Mouse (Mus musculus) forebrain, embryonic 13.5 days (tissue): ENCODE measurements at regions not wholly inside any gene's neighbourhood (a gene's known extent, or its start where the extent isn't known, plus 50 kb on each side); places are given as distances from the start of the nearest gene placed in this dataset.

Source experiments
- ATAC-seq: fragments of 200-750 bp; cut with Nextera tagmentation; 2 replicates; pipeline ENCODE4 v1.8.0; 2017
- H3K27ac ChIP-seq: fragments of 300-500 bp; sonication (generic); 2 replicates; pipeline ENCODE4 v1.5.1; 2015; ENCODE audit warnings: inconsistent platforms, mild to moderate bottlenecking, moderate library complexity
- H3K27me3 ChIP-seq: fragments of 300-500 bp; sonication (generic); 2 replicates; pipeline ENCODE4 v1.6.1; 2015; ENCODE audit warnings: mild to moderate bottlenecking, inconsistent platforms
- H3K36me3 ChIP-seq: fragments of 300-500 bp; sonication (generic); 2 replicates; pipeline ENCODE4 v1.6.1; 2015; ENCODE audit warnings: mild to moderate bottlenecking, inconsistent platforms; ENCODE audit not compliant: poor library complexity, severe bottlenecking
- H3K4me1 ChIP-seq: fragments of 300-500 bp; sonication (generic); 2 replicates; pipeline ENCODE4 v1.6.1; 2015; ENCODE audit warnings: inconsistent platforms
- H3K4me2 ChIP-seq: fragments of 300-500 bp; sonication (generic); 2 replicates; pipeline ENCODE4 v1.6.1; 2015; ENCODE audit warnings: inconsistent platforms, mild to moderate bottlenecking, moderate library complexity
- H3K4me3 ChIP-seq: fragments of 300-500 bp; sonication (generic); 2 replicates; pipeline ENCODE4 v1.5.1; 2015; ENCODE audit warnings: mild to moderate bottlenecking, inconsistent platforms
- H3K9ac ChIP-seq: fragments of 300-500 bp; sonication (generic); 2 replicates; pipeline ENCODE4 v1.6.1; 2015; ENCODE audit warnings: mild to moderate bottlenecking, inconsistent platforms
- H3K9me3 ChIP-seq: fragments of 300-500 bp; sonication (generic); replicated peaks from 2 replicates; pipeline ENCODE4 v1.6.1; 2016; ENCODE audit warnings: inconsistent platforms
- WGBS: fragments of 180-500 bp; shearing (Covaris S2); methylation state at CpG from one replicate; pipeline ENCODE4 v1.1.7; 2015; 5-methylcytosine and 5-hydroxymethylcytosine counted together

- H3K27me3 ChIP-seq: no peaks in the 10 kb centered on the region
- no peaks in the 10 kb centered on the region for H3K9me3 ChIP-seq
- H3K9ac ChIP-seq: no peak overlapping the region
- 83% methylated on average over 7 of the region's 7 CpGs for WGBS
- no peak overlapping the region for H3K4me2 ChIP-seq
- no peaks in the 10 kb centered on the region for H3K4me1 ChIP-seq
- no peak for ATAC-seq
- H3K27ac ChIP-seq: no peak overlapping the region
- no peak overlapping the region for H3K4me3 ChIP-seq
- no peaks in the 10 kb centered on the region for H3K36me3 ChIP-seq
These were observed 216.7 kb upstream of the Ercc4 start for GRCm38 (mm10) chr16:12892658-12893305.

GRCm38 (mm10) chr16:12897267-12897666 lies 212.2 kb upstream of the Ercc4 start:
- H3K4me3 ChIP-seq: no peak overlapping the region
- no peak overlapping the region for H3K4me2 ChIP-seq
- no peak for ATAC-seq
- H3K4me1 ChIP-seq: peaks cover 15% of the 10 kb centered on the region
- no peak overlapping the region for H3K27ac ChIP-seq
- no peaks in the 10 kb centered on the region for H3K36me3 ChIP-seq
- no peak overlapping the region for H3K9ac ChIP-seq
- WGBS: 70% methylated on average over 1 of the region's 1 CpGs
- H3K9me3 ChIP-seq: no peaks in the 10 kb centered on the region; the same call in 1 of the 2 replicates
- no peaks in the 10 kb centered on the region for H3K27me3 ChIP-seq

GRCm38 (mm10) chr16:12900670-12901069 lies 208.8 kb upstream of the Ercc4 start:
- Histone ChIP-seq H3K27me3 (no peaks in the 10 kb centered on the region), H3K4me3 (no peak overlapping the region), H3K4me1 (peaks cover 17% of the 10 kb centered on the region), H3K27ac (no peak overlapping the region), H3K4me2 (no peak overlapping the region), H3K9me3 (no peaks in the 10 kb centered on the region; the same call in 1 of the 2 replicates), H3K9ac (no peak overlapping the region), H3K36me3 (no peaks in the 10 kb centered on the region)
- ATAC-seq: no peak
- 82% methylated on average over 8 of the region's 8 CpGs for WGBS

- no peak overlapping the region for H3K9ac ChIP-seq
- H3K4me1 ChIP-seq: peaks cover 17% of the 10 kb centered on the region
- 48% methylated on average over 9 of the region's 9 CpGs for WGBS
- no peaks in the 10 kb centered on the region for H3K36me3 ChIP-seq
- peak; percentile 78 for ATAC-seq
- H3K4me2 ChIP-seq: no peak overlapping the region
- no peak overlapping the region for H3K4me3 ChIP-seq
- H3K27ac ChIP-seq: 0 out of 2 replicates have a peak overlapping the region, but pooled peaks have one; percentile 10
- no peaks in the 10 kb centered on the region for H3K27me3 ChIP-seq
- no peaks in the 10 kb centered on the region; the same call in 1 of the 2 replicates for H3K9me3 ChIP-seq
These were observed 208.1 kb upstream of the Ercc4 start for GRCm38 (mm10) chr16:12901096-12901995.

DNA sequence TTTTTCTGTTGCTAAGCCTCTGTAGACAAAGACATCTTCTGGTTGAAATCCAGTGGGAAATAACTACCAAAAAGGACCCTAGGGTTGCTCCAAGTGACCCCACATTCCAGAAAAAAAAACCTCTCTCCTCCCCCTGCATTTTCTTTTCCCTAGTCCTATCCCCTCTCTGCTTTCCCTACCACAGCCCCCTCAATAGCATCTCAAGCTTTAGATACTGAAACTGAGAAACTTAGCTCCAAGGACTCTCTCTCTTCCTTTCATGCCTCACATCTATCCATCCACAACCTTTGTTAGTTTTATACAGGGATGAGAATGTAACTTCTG lies 207.5 kb upstream of the Ercc4 start:
- no peaks in the 10 kb centered on the region; the same call in 1 of the 2 replicates for H3K9me3 ChIP-seq
- H3K4me2 ChIP-seq: no peak overlapping the region
- H3K9ac ChIP-seq: no peak overlapping the region
- 0 out of 2 replicates have a peak overlapping the region, but pooled peaks have one; percentile 14 for H3K27ac ChIP-seq
- no peaks in the 10 kb centered on the region for H3K36me3 ChIP-seq
- H3K27me3 ChIP-seq: no peaks in the 10 kb centered on the region
- H3K4me1 ChIP-seq: peaks cover 17% of the 10 kb centered on the region
- no peak overlapping the region for H3K4me3 ChIP-seq
- no peak for ATAC-seq

GRCm38 (mm10) chr16:12903161-12903560 lies 206.3 kb upstream of the Ercc4 start:
- no peak overlapping the region for H3K27ac ChIP-seq
- 97% methylated on average over 2 of the region's 2 CpGs for WGBS
- H3K9ac ChIP-seq: no peak overlapping the region
- H3K9me3 ChIP-seq: no peaks in the 10 kb centered on the region; the same call in 1 of the 2 replicates
- H3K27me3 ChIP-seq: no peaks in the 10 kb centered on the region
- ATAC-seq: no peak
- H3K4me1 ChIP-seq: peaks cover 17% of the 10 kb centered on the region
- H3K4me3 ChIP-seq: no peak overlapping the region
- H3K4me2 ChIP-seq: no peak overlapping the region
- H3K36me3 ChIP-seq: no peaks in the 10 kb centered on the region

- H3K27ac ChIP-seq: no peak overlapping the region
- 46% methylated on average over 1 of the region's 1 CpGs for WGBS
- H3K4me1 ChIP-seq: peaks cover 17% of the 10 kb centered on the region
- no peak overlapping the region for H3K4me3 ChIP-seq
- no peak overlapping the region for H3K9ac ChIP-seq
- no peak overlapping the region for H3K4me2 ChIP-seq
- no peaks in the 10 kb centered on the region for H3K27me3 ChIP-seq
- H3K9me3 ChIP-seq: no peaks in the 10 kb centered on the region
- ATAC-seq: no peak
- no peaks in the 10 kb centered on the region for H3K36me3 ChIP-seq
These were observed 204.5 kb upstream of the Ercc4 start for GRCm38 (mm10) chr16:12904937-12905336.

GRCm38 (mm10) chr16:12924668-12925067 lies 184.8 kb upstream of the Ercc4 start:
- H3K27ac ChIP-seq: no peak overlapping the region
- WGBS: 91% methylated on average over 6 of the region's 6 CpGs
- no peak overlapping the region for H3K9ac ChIP-seq
- H3K4me1 ChIP-seq: no peaks in the 10 kb centered on the region
- H3K4me2 ChIP-seq: no peak overlapping the region
- H3K36me3 ChIP-seq: no peaks in the 10 kb centered on the region
- no peak overlapping the region for H3K4me3 ChIP-seq
- no peaks in the 10 kb centered on the region for H3K9me3 ChIP-seq
- H3K27me3 ChIP-seq: no peaks in the 10 kb centered on the region
- ATAC-seq: no peak

DNA sequence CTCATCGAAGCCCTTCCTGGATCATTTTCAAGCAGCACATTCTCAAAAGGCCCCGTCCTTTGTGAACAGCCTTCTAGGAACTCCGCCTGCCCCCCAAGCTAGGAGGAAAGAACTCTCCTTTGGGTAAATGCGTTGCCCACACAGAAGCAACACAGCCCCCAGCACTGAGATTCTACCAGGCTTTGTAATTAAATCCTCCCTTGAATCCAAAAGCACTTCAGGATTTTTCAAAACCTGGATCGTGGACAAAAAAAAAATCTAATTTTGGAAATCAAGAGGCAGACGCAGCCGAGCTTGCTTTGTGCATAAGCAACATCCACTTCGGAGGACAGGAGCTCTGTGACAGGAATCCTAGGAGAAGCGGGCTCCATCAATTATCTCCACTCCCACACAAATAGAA lies 183.6 kb upstream of the Ercc4 start:
- Histone ChIP-seq H3K27ac (no peak overlapping the region), H3K4me2 (no peak overlapping the region), H3K9me3 (no peaks in the 10 kb centered on the region), H3K36me3 (no peaks in the 10 kb centered on the region), H3K4me1 (no peaks in the 10 kb centered on the region), H3K9ac (no peak overlapping the region), H3K4me3 (no peak overlapping the region), H3K27me3 (no peaks in the 10 kb centered on the region)
- WGBS: 80% methylated on average over 9 of the region's 9 CpGs
- ATAC-seq: no peak

GRCm38 (mm10) chr16:12931111-12931510 lies 178.4 kb upstream of the Ercc4 start:
- H3K27ac ChIP-seq: no peak overlapping the region
- no peaks in the 10 kb centered on the region for H3K4me1 ChIP-seq
- H3K4me3 ChIP-seq: no peak overlapping the region
- no peak for ATAC-seq
- 89% methylated on average over 6 of the region's 6 CpGs for WGBS
- H3K36me3 ChIP-seq: no peaks in the 10 kb centered on the region
- H3K27me3 ChIP-seq: no peaks in the 10 kb centered on the region
- no peak overlapping the region for H3K4me2 ChIP-seq
- no peaks in the 10 kb centered on the region for H3K9me3 ChIP-seq
- no peak overlapping the region for H3K9ac ChIP-seq

GRCm38 (mm10) chr16:12932959-12933358 lies 176.5 kb upstream of the Ercc4 start:
- Histone ChIP-seq H3K4me3 (no peak overlapping the region), H3K4me2 (no peak overlapping the region), H3K4me1 (no peaks in the 10 kb centered on the region), H3K9ac (no peak overlapping the region), H3K27ac (no peak overlapping the region), H3K9me3 (no peaks in the 10 kb centered on the region), H3K27me3 (no peaks in the 10 kb centered on the region), H3K36me3 (no peaks in the 10 kb centered on the region)
- ATAC-seq: no peak
- WGBS: 90% methylated on average over 3 of the region's 3 CpGs

DNA sequence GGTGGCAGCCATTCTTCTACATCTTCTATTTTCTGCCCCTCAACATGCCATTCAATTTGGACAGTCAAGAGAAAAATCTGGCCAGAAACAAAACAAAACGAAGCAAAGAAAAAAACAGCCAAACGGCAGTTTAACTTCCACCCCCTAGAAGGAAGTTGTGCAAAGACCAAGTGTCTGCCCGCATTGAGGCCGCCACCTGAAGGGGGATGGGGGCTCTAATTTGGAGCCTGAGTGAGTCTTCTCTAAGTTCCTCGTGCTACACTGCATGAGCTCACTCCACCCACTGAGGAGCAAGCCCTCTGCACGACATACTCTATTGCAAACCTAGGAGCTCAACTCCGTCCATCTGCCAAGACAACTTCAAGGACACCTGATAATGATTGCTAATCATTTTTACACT lies 174.9 kb upstream of the Ercc4 start:
- Histone ChIP-seq H3K9ac (no peak overlapping the region), H3K4me3 (no peak overlapping the region), H3K4me2 (no peak overlapping the region), H3K4me1 (no peaks in the 10 kb centered on the region), H3K36me3 (no peaks in the 10 kb centered on the region), H3K27me3 (no peaks in the 10 kb centered on the region), H3K9me3 (no peaks in the 10 kb centered on the region), H3K27ac (no peak overlapping the region)
- no peak for ATAC-seq
- WGBS: 71% methylated on average over 7 of the region's 7 CpGs
